Comparison of ENCODE assay signal across 17 mouse cellular contexts in the genomic region with DNA sequence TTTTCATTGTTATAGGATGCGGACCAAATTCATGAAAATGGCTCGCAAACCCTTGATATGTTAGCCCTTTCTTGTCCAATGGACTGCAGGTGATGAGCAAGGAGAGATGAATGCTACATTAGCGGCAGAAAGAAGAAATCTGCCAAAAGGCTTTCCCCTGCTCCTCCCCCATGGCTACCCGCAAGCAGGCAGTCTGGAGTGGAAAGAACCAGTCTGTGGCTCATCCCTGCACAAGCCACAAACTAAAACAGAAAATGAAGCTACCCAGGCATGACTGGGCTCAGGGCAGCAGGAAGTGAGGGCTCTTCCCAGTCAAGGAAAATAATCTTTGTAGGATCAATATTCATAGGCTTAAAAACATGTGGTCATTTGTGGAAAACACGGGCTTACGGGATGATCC.
"Had no signal": no experiment of that assay in that cellular context is flagged by ENCODE, and none has a peak within 500 bp of the region (broad histone marks: within the 10 kb centered on the region; RNA-seq: fewer than 3 reads in every experiment).

No protein-coding gene starts in this region.

- H3K4me1 ChIP-seq: liver, embryonic 13.5 days; stomach, embryonic 15.5 days had no signal

- H3K9me3 ChIP-seq: liver, embryonic 13.5 days; midbrain, embryonic 12.5 days; neural tube, embryonic 13.5 days; stomach, embryonic 15.5 days had no signal

- H3K27ac ChIP-seq: kidney, postnatal 0 days; layer of hippocampus, adult 2 months; liver, embryonic 13.5 days; midbrain, embryonic 12.5 days; neural tube, embryonic 13.5 days; stomach, embryonic 15.5 days had no signal

- H3K4me3 ChIP-seq: layer of hippocampus, adult 2 months; liver, embryonic 13.5 days; midbrain, embryonic 12.5 days; myocyte; neural tube, embryonic 13.5 days; stomach, embryonic 15.5 days had no signal

- ATAC-seq: midbrain, embryonic 16.5 days had no signal

- H3K36me3 ChIP-seq: liver, embryonic 13.5 days had no signal

- DNase-seq: kidney, postnatal 25 days; layer of hippocampus, adult 9-11 months; liver, embryonic 13.5 days; lung, adult 2 months; lung, postnatal 14 days; lung, postnatal 4 days; retina, postnatal 1 day; right cerebral cortex, postnatal 25 days; spleen, adult 18-20 months; thymus, postnatal 25 days had no signal

- H3K27me3 ChIP-seq: liver, embryonic 13.5 days; midbrain, embryonic 12.5 days; neural tube, embryonic 13.5 days; stomach, embryonic 15.5 days had no signal
